Mouse (Mus musculus) hindlimb bud, embryonic 11.5 days (tissue): Measurements from ENCODE around the gene Hyal3.

Experiments used
- DNase-seq: peaks from one replicate; pipeline ENCODE4 v3.0.0-alpha.2; 2012; ENCODE audit warnings: low read depth, low spot score; ENCODE audit errors: extremely low spot score

The Hyal3 gene

DNA sequence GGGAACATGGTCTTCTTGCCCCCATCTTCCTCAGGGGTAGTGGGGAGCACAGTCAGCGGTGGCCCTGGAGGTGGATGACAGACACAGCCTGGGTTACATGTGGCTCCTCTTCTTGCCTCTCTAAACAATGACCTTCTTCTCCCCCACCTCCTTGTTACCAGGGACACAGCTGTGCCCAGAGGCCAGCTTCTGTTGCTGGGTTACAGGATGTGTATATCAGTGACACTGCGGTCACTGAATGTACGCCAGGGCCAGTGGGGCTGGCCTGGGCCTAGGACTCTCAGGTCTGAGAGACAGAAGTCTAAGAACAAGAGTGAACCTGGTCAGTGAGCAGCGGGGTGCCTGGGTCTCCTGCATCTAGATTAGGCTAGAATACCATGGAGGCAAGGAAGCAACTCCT, 34.4 kb downstream of the Hyal3 start:
- no peak for DNase-seq

DNA sequence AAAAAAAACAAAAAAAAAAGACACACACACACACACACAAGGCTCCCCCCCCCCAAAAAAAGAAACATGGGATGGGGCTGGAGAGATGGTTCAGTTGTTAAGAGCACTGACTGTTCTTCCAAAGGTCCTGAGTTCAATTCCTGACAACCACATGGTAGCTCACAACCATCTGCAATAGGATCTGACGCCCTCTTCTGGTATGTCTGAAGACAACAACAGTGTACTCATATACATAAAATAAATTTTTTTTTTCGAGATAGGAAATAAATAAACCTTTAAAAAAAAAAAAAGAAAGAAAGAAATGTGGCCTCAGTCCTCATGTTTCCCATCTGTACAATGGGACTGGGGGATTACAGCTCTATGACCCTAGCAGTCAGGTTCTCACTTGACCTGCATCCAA, 36.8 kb downstream of the Hyal3 start:
- no peak for DNase-seq

DNA sequence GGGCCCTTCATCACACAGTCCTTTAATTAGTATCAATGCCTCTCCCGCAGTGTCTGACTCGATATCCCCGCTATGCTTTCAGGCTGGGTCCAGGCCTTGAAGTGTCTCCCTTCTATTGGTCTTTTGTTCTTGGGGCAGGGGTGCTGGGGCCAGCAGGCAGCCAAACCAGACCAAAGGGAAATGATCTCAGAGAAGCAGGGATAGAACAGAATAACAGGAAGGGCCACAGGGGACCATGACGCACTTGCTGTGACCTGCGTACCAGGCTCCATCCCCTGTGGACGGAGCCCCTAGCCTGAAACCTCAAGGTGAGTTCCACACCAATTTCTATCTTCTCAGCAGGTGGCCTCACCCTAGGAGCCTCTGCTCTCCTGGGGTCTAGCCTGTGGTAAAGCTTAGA, 37.5 kb downstream of the Hyal3 start:
- no peak for DNase-seq

DNA sequence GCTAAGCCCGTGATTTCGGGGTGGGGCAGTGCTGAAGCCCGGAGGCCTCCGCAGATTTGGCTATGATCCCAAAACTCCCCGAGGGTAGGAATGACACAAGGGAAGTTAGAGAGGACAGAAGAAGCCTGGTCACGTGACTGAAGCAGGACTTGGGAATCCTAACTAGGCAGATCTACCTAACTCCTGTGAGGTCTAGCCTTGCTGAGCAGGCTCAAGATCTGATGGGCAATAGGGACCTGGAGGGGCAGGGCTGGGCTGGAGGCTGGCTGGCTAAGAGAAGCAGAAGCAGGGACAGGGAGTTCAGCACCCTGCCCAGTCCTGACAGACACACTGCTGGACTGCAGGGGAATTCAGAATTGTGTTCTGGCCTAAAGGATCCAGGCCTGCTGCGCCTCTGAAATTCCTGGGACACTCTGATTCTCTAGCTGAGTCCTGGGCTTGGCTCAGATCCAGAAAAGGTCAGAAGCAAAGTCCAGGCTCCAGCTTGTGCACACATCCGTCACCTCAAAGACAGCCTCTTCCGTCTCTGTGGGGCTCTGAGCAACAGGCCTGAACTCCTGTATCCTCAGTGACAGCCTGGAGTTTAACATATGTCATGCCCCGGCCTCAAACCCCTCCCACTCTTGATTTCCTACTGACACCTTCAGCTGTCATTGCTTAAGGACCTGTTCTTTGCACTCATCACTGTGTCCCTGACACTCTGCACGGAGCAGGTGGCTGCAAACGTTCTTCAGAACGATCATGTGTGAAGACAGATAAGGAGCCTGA, 38.3 kb downstream of the Hyal3 start:
- no peak for DNase-seq

DNA sequence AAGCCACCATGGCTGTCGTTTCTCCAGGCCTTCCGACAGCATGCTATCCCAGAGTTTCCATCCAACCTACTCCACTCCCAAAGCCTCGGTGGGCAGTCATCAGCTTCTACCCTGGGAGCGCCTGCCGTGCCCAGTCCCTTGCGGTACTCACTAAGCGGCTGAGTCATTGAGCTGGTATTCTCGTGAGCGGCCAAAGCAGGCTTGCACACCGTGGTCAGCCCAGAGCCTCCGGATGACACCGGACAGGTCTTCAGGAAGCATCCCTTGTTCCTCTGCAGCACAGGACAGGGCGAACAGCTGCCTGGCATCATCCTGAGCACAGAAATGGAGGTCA, 38.9 kb downstream of the Hyal3 start:
- DNase-seq: no peak

DNA sequence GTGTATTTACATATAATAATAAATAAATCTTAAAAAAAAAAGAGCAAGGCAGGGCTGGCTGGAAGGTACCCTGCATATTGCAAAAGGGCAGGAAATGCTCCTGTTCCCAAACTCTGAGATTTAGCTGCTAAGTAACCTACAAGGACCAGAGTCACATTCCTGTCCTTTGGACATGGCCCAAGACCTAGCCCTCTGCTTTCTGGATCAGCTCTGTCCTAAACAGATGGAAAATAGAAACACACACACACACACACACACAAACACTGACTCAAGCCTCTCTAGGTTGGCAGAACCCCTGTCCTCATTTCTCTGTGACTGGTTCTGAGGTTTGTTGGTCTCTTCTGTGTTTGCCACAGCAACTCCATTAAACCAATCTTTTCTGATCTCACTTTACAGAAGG, 40.3 kb downstream of the Hyal3 start:
- DNase-seq: no peak

DNA sequence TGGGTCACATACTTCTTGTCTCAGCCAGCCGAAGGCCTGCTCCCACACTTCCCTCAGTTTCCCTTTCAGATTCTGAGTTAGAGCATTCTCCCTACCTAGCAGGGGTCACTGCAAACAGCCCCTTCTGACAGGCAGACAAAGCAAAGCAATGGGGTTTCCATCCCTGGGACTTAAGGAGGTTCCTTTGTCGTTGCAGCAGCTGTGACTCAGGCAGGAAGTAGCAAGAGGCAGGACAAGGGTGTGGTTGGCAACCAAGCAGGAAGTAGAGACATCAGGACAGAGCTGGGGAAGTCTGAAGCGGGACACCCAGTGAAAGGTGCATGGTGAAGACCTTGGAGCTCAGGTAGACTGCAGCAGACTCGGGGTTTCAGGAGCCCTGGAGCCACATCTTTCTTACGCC, 43.9 kb downstream of the Hyal3 start:
- no peak for DNase-seq

DNA sequence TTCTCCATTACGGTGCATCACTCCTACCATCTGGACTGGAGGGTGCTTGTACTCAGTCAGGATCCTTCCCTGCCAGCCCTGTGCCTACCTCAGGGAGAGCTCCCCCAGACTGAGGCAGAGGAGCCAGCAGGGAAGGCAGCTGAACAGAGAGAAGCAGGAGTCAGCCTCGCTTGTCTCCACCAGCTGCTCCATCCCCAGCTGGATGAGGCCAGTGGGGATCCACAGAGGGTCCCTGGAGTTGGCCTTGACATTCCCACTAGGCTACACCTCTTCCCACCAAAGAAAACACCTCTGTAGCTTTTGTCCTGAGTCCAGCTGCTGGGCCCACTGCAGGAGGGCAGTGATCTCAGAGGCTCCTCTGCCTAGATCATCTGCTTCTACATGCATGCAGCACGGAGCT, 44.3 kb downstream of the Hyal3 start:
- no peak for DNase-seq

DNA sequence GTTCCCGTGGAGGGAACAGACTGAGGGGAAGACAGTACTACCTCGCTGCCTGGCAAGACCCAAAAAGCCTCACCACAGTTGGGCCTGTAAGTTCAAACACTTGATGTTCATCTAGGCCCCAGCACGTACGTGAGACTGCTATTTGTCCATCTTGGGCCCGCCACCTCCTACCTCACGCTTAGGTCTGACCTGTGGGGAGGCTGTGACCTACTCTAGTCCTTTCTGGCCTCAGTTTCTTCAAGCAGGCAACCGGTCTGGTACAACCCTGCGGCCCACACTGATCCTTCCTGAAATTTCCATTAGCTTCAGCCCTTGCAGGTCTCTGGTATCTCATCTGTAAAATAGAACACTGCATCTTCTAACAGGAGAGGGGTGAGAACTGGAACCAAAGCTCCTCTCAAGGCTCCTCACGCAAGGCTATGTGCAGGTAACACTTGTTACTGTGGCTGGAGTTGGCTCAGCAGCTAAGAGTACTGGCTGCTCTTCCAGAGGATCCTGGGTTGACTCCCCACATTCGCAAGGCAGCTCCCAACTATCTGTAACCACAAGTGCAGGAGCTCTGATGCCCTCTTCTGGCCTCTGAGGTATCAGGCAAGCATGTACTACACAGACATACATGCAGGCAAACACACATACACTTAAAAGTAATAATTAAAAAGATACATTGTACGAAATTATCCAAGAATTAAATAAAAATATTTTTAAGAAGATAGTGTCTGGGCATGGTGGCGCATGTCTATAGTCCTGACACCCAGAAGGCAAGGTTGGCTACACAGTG, 44.9 kb downstream of the Hyal3 start:
- DNase-seq: no peak

DNA sequence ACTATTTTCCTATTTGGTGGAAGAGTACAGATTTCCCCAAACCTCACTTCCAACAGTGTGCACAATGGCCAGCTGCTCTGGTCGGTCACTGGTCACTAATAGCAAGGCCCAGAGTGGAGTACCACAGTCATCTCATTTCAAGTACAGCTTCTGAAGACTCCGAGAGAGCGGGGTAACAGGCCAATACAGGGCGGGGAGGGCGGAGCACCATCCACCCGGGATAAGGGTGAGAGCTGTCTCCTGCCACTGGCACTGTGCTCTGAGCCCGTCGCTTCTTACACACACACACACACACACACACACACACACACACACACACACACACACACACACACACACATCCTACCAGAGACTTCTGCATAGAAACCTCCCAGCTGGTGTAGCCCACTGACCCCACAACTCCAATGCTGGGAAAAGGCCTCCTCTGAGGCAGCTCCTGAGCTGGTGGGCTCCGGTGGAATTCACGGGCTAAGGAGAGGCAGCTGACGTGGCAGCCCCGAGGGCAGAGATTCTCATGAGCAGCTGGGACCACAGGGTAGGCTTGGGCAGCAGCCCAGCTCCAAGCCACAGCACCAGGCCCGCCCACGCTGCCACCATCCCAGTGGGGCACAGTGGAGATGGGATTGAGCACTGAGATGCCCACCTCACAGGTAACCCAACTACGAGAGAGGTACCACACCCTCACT, 45.7 kb downstream of the Hyal3 start:
- no peak for DNase-seq

DNA sequence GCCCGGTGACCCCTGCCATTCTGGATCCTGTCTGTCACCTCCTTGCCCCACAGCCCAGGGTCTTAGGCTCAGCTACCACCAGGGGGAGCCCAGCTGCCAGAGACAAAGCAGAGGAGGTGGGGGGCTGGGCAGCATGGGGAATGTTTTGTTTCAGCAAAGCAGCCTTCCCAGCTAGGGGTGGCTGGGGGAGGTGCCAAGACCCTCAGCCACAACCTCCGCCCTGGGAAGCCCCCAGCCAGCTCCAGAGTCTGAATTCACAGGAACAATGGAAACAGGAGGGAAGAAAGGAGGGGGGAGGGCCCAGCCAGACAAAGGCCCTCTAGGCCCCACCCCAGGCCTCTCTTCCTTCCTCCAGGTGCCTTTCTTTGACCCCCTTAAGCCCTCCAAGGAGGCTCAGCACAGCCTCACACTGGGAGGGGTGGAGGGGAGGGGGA, 46.2 kb downstream of the Hyal3 start:
- no peak for DNase-seq

DNA sequence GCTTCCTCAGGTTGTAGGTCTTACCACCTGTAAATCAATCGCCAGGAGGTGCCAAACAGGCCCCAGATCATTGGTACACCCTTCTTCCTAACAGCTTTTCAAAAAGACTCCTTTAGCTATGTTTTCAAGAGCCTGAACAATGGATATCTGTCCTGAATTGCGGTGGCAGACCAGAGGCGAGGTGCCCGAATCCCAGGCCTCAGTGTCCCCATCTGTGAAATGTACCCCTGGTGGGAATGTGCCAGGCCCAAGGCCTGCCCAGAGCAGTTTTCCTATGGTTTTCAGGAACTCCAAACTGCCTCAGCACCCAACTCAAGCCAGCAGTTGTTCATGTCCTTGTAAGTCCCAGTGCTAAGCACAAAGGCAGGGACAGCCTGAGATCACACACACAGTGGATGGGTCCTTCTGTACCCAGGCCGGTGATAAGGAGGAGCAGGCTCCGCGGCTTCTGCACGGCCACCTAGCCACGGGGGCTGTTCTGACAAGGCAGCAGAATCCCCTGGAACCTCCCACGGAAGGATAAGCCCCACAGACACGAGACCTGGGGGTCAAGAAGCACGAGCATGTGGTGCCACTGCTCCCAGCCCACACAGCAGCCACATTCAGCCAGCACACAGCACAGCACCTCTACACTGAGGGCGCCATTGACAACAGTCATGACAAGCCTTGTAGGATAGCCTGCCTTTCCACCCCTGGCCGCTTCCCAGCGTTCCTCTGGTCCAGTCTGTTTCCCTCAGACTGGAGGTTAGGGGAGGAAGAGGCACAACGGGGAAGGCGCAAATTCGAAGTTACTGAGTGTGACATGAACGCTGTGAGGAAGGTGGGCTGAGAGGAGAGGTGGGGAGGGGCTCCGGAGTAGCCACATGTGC, 47.0 kb downstream of the Hyal3 start:
- no peak for DNase-seq

DNA sequence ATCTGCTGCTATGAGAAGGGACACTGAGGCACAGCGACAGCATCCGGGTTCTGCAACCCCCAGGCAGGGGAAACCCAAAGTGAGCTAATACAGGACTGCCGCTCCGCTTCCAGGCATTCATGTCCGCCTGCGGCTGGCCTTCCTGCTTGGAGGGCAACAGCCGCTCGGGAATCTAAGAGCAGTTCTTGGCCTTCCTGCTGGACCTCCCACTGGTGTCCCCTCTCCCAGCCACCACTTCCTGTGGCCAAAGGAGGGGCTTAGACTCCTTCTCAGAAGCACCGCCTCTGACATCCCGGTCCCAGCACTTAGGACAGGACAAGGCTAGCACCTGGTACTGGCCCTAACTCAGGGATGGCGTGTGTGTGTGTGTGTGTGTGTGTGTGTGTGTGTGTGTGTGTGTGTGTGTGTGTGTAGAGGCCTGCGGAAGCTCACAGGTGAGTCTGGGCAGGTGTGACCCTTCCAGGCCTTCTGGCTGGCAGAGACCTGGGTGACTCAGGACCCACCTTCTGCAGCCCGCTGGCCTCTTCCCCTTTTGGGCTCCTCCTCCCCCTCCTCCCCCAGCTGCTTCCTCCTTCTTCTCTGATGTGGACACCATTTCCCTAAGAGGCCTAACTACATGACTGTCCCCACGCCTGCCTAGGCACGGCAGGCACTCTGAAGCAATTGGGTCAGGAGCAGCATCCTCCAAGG, 48.2 kb downstream of the Hyal3 start:
- no peak for DNase-seq

DNA sequence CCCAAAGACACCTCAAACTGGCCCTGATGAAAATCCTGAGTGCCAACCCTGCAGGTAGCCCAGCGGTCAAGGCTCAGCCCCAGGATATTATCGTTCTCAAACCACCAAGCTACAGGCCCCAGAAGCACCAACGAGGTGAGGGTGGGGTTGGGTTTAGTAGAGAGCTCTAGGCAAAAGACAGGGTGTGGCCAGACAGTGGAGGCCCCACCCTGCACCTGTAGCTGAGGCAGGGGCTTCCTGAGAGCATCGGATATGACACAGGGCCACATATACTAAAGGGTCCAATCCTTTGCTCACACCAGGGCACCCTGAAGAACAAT, 48.8 kb downstream of the Hyal3 start:
- no peak for DNase-seq

DNA sequence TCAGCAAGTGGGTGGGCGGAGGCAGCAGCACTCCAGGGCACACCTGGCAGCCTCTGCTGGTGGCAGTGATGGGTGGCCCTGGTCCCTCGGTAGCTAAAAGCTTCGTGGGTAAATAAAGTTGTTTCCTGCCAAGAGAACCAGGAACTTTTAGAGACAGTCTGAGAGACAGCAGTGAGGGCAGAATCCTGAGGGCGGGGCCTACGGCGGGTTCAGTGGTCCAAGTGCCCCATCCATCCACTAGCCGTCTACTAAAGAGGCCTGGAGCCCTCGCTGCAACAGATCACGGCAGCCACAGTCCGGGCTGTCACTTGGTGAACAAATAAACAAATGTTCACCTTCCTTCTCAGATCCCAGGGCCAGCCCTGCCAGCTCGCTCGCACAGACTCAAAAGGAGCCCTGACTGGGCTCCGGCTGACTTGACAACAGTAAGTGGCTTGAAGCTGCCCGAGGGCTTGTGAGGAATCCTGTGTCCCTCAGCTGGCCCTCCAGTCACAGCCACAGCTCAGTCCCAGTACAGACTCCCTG, 49.3 kb downstream of the Hyal3 start:
- no peak for DNase-seq

DNA sequence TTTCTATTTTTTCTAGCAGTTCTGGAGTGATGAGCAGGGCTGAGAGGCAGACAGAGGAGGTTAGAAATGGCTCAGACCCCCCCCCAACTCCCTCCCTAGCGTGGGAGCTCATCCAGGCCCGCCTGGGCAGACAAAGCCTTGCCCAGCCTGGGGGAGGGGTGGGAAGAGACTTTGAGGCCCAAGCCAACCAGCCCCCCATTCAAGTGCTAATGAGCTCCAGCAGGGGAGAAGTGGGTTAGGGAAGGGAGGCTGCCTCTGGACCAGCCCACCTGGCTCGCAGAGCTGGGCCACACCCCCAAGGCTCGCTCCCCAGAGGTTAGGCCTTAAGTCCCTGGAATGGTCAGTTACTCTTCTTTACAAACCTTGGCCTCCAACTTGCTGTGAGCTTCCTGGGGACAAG, 50.0 kb downstream of the Hyal3 start:
- DNase-seq: no peak

DNA sequence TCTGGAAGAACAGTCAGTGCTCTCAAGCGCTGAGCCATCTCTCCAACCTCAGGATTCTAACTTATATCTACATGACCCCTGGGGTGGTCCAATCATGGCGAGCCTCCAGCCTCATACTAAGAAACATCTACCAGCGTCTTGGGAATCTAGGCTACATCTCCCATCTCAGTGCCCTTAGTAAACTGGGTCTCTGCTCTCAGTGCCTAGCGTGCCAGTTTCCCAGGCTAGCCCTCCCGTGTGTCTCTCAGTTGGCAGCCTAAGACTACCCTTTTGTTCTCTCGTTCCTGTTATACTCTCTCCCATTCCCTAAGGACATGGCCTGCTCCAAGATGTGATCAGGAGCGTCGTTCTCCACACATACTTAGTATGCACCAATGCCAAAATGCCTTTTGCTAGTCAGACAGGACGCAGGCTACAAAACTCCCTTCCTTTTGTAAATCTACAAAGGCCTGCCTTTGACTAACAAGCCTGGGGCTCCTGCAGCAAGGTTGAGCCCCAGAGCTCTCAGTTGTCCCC, 50.8 kb downstream of the Hyal3 start:
- no peak for DNase-seq

DNA sequence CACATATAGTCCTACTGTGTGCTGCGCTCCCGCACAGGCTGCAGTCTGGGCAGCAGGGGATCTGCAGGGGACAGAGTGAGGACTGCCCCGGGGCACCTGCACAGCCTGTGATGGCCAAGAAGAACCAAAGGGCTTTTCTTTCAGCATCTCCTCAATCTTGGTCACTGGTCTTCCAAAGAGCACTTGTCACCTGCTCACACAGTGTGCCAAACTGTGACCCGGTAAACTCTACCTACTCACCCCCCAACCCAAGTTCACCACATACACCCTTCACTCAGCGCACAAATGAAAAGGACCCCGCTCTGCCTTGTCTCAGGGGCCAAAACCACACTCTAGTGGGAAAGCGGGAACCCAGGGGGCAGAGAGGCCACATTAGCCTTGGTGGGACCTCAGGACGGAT, 51.2 kb downstream of the Hyal3 start:
- DNase-seq: no peak

DNA sequence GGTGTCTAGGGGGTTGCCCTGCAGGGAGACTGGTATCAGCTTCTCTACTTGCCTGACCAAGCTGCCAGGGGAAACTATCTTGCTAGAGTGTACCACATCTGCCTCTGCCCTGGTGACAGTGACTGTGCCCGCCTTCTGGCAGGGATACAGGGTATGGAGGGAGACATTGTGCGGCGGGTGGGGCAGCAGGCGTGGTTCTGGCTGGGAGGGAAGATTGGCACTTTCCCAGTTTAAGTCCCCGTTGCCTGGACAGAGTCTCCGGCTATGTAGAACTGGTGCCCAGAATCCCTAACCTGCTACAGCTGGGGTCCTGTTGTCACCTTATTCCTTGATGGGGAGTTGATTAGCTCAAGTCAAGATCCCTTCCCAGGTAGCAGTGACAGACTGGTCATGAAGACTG, 51.9 kb downstream of the Hyal3 start:
- DNase-seq: no peak

DNA sequence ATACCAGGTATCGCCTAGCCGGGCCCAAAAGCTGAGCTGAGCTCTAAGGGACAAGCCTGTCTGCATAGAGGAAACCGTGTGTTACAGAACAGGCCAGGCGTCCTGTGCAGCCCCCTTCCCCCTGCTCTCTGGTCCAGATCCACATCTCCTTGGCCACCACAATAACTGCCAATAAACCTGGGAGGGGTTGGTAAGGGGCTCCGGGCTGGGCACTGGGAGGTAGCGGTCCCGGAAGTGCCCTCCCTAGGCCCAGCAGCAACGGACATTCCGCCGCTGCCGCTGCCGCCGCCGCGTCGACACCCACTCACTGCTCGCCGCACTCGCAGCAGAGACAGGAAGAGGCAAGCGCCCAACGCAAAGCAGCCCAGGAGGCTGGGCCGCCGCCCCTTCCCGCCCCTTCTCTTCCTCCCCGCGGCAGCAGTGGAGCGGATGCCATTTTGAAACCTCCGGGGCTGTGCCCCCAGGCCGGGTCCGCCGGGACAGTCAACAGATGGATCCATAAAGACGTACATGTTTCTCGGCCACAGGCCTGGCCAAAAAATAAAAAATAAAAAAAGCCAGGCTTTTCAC, 52.6 kb downstream of the Hyal3 start:
- DNase-seq: no peak
